In the genomic region with DNA sequence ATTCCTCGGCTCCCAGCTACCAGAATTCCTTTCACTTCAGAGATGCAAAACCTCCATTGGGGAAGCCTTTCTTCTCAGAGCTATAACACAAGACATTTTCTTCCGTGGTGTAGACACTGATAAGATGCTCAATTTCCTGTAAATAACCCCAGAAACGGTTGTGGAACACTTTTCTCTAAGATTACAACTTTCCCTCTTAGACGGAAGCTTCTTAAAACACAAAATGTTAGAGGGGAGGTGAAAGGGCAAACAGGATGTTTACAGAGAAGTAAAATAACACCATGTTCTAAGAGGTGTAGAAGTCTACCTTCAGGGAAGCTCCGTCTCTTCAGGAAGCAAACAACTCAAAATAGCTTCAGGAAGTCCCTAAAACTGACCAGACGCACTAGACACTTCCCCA, we compare ENCODE assay signal across 25 mouse cellular contexts.
DNase-seq lines count a peak whose midpoint lies in the region; ATAC-seq and TF ChIP-seq lines count a peak whose summit lies in the region.
"Had no signal": no experiment of that assay in that cellular context is flagged by ENCODE, and none has a peak within 500 bp of the region (broad histone marks: within the 10 kb centered on the region; RNA-seq: fewer than 3 reads in every experiment).

No protein-coding gene starts in this region.

- H3K27me3 ChIP-seq in thymus, adult 2 months (ENCODE audit: control insufficient read depth, insufficient read depth, low read length), result no peaks in the 10 kb centered on the region
- H3K27me3 ChIP-seq in hindbrain, embryonic 11.5 days (ENCODE audit: control insufficient read depth, insufficient read depth, low read length), result no peaks in the 10 kb centered on the region
- H3K27me3 ChIP-seq: embryonic facial prominence, embryonic 12.5 days; embryonic facial prominence, embryonic 15.5 days; heart, embryonic 13.5 days had no signal

- no peak for TF ChIP-seq POLR2A in thymus, adult 2 months (IDR thresholded peaks at IDR 0.05; ENCODE audit: control insufficient read depth, extremely low read depth, insufficient read depth, low read length, poor library complexity)

- no peak for TF ChIP-seq CTCF in thymus, adult 2 months (IDR thresholded peaks at IDR 0.05; ENCODE audit: borderline replicate concordance, control insufficient read depth, extremely low read depth, insufficient read depth, low read length, poor library complexity)

- 48% methylated on average over 6 of the region's 6 CpGs for WGBS in thymus, adult 2 months
- 82% methylated on average over 6 of the region's 6 CpGs for WGBS in hindbrain, embryonic 11.5 days

- no peaks in the 10 kb centered on the region for H3K9me3 ChIP-seq in hindbrain, embryonic 11.5 days (ENCODE audit: control insufficient read depth, low read length)
- H3K9me3 ChIP-seq: embryonic facial prominence, embryonic 12.5 days; embryonic facial prominence, embryonic 15.5 days; heart, embryonic 10.5 days; hindbrain, embryonic 12.5 days had no signal

- no peak overlapping the region for H3K4me3 ChIP-seq in thymus, adult 2 months (ENCODE audit: control insufficient read depth, insufficient read depth, low read length)
- no peak overlapping the region for H3K4me3 ChIP-seq in hindbrain, embryonic 11.5 days (ENCODE audit: low read depth, low read length)
- H3K4me3 ChIP-seq: embryonic facial prominence, embryonic 12.5 days; embryonic facial prominence, embryonic 15.5 days; heart, adult 2 months; heart, embryonic 10.5 days; heart, embryonic 13.5 days; hindbrain, embryonic 12.5 days had no signal

- no peak for DNase-seq in thymus, adult 2 months
- no peak for DNase-seq in thymus, postnatal 36 days
- peak; percentile 56 for DNase-seq in CD4-positive helper T cell, adult 2 months (ENCODE audit: low read depth, low spot score)
- DNase-seq in naive thymus-derived CD4-positive, alpha-beta T cell, adult 2 months (ENCODE audit: low read depth), result peak; percentile 60
- DNase-seq in hindbrain, embryonic 11.5 days (ENCODE audit: low spot score), result no peak
- DNase-seq in adrenal gland, adult 2 months, result no peak
- DNase-seq: adrenal gland, postnatal 10 days; adrenal gland, postnatal 36 days; cerebellum, adult 18-20 months; cerebellum, adult 9-10 months; cerebellum, postnatal 14 days; forebrain, postnatal 0 days; gastrocnemius, postnatal 36 days; heart, adult 2 months; heart, postnatal 14 days; heart, postnatal 4 days had no signal

- peak overlapping the region; percentile 63 for H3K27ac ChIP-seq in thymus, adult 2 months (ENCODE audit: control insufficient read depth, insufficient read depth, low read length)
- no peak overlapping the region for H3K27ac ChIP-seq in hindbrain, embryonic 11.5 days (ENCODE audit: low read depth, low read length)
- H3K27ac ChIP-seq: embryonic facial prominence, embryonic 12.5 days; embryonic facial prominence, embryonic 15.5 days; heart, adult 2 months; heart, embryonic 10.5 days; heart, embryonic 13.5 days; hindbrain, embryonic 12.5 days had no signal

- H3K4me1 ChIP-seq in thymus, adult 2 months (replicated peaks; ENCODE audit: control insufficient read depth, insufficient read depth, low read length), result peaks cover 23% of the 10 kb centered on the region
- H3K4me1 ChIP-seq in hindbrain, embryonic 11.5 days (replicated peaks; ENCODE audit: control insufficient read depth, insufficient read depth, low read length), result no peaks in the 10 kb centered on the region
- H3K4me1 ChIP-seq: hindbrain, embryonic 12.5 days had no signal

- H3K4me2 ChIP-seq in hindbrain, embryonic 11.5 days (replicated peaks; ENCODE audit: low read depth, low read length), result no peak overlapping the region
- H3K4me2 ChIP-seq: embryonic facial prominence, embryonic 12.5 days; embryonic facial prominence, embryonic 15.5 days; heart, embryonic 13.5 days; hindbrain, embryonic 12.5 days had no signal

- peak; percentile 5 for ATAC-seq in activated CD4-positive, CD25-positive, alpha-beta regulatory T cell, adult 4 months
- no peak for ATAC-seq in hindbrain, embryonic 11.5 days (ENCODE audit: low FRiP score)
- ATAC-seq: forebrain, embryonic 14.5 days; forebrain, postnatal 0 days; hindbrain, embryonic 16.5 days; intestine, postnatal 0 days had no signal

- H3K36me3 ChIP-seq in thymus, adult 2 months (ENCODE audit: control insufficient read depth, insufficient read depth, low read length), result no peaks in the 10 kb centered on the region
- no peaks in the 10 kb centered on the region for H3K36me3 ChIP-seq in hindbrain, embryonic 11.5 days (ENCODE audit: control insufficient read depth, insufficient read depth, low read length)
- H3K36me3 ChIP-seq: embryonic facial prominence, embryonic 12.5 days; embryonic facial prominence, embryonic 15.5 days; heart, embryonic 10.5 days; heart, embryonic 13.5 days; hindbrain, embryonic 12.5 days had no signal

- no peak overlapping the region for H3K9ac ChIP-seq in hindbrain, embryonic 11.5 days (ENCODE audit: low read depth, low read length)
- H3K9ac ChIP-seq: embryonic facial prominence, embryonic 12.5 days; embryonic facial prominence, embryonic 15.5 days; forebrain, postnatal 0 days; heart, embryonic 13.5 days; hindbrain, embryonic 12.5 days had no signal

Comparison
In these comparisons a context has a peak if more than half of its experiments do, and no peak if none do; other contexts are left out.
1. DNase-seq: peak in CD4-positive helper T cell, adult 2 months (single experiment) and naive thymus-derived CD4-positive, alpha-beta T cell, adult 2 months (single experiment); none in thymus, adult 2 months (single experiment), thymus, postnatal 36 days (0 of 2), hindbrain, embryonic 11.5 days (single experiment) and adrenal gland, adult 2 months (single experiment).